Mouse (Mus musculus): ENCODE measurements at regions not wholly inside any gene's neighbourhood (a gene's known extent, or its start where the extent isn't known, plus 50 kb on each side); places are given as distances from the start of the nearest gene placed in this dataset.

DNA sequence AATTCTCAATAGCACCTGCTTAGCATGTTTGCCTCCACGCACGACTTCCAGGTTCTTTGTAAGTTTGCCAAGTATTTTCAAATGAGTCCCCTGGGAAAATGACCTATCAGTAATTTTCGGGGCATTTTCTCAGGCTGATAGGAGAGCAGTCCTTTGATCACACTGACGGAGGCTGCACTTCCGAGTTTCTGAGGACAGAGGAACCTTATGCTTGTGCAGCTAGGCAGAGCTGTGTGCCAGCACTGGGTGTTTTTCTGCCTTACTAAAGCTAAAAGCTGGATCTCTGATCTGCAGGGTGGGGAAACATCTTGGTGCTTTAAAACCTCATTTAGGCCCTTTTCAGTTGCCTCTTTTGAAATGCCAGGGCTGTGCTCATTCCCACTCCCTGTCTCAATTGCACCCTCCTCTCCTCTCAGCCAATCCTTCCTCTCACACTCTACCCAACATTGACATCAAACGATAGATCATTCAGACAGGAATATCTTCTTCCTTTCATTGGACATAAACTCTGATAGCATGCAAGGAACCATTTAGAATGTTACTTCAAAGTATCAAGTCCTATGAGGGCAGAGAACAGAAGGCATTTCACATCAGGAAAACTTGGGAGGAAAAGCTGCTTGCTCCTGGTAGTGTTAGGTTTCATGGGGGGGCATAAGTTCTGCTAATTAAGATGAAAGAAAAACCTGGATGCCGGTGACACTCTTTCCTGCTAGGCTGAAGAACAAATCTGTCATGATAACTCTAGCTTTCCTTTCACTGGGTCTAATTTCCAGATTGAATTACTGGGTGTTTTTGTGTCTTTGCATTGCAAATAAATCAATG is 95.3 kb downstream of the Lurap1l start:
- no peak for DNase-seq

DNA sequence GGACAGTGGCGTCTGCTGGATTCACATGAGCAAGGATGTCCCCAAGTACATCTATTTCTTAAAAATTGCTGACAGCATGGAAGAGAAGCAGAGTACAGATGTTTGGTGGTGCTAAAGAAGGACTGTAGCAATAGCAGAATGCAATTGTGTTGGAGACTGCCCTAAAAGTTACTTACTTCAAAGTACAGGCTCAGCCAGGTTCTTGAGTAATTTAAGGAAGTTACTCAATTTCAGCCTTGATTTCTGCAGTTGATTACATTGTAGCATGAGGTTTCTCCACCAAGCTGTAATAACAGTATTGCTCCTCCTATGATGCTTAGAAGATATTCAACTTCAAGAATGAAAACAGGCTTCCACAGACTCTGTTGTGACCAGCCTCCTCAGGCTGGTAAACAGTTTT is 96.1 kb downstream of the Lurap1l start:
- no peak for DNase-seq

DNA sequence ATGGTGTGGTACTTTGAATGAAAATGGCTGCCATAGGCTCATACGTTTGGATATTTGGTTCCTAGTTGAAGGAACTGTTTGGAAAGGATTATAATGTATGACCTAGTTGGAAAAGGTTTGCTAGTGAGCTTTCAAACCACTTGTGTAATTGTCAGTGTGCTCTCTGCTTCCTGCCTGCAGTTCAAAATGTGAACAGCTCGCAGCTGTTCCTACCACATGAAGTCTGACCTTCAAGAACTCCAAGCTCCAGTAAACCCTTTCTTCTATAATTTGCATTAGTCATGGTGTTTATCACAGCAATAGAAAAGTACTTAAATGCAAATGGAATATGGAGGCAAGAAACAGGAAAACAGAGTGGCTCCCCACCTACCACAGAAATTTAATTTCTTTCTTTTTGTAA is 111.4 kb downstream of the Lurap1l start:
- no peak for DNase-seq

DNA sequence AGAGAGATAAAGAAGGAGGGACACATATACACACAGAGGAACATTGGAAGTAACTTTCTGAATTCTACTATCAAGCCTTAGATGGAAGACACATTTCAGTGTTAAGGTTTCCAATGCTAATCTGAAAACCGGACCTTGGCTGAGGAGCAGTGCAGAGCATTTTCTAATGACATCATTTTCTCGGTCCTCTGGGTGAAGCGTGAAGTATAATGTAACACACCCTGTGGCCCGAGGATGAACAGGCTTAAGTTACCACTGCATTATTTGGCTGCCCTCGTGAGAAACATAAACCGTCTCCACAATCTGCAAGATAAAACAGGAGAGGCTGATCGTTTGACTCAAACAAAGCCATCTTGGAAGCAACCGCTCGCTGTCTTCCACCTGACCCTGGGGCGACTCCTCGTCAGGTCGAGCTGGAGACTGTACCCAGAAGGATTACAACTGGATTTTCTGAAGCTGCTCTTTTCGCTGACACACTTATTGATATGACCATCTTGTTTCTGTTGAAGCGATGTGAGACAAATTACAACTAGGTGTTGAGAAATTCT is 113.1 kb downstream of the Lurap1l start:
- DNase-seq = no peak

GRCm38 (mm10) chr4:81027558-81027957 is 117.1 kb downstream of the Lurap1l start:
- DNase-seq = no peak

- DNase-seq = no peak
Measured at GRCm38 (mm10) chr4:81030671-81031070, 120.2 kb downstream of the Lurap1l start.

DNA sequence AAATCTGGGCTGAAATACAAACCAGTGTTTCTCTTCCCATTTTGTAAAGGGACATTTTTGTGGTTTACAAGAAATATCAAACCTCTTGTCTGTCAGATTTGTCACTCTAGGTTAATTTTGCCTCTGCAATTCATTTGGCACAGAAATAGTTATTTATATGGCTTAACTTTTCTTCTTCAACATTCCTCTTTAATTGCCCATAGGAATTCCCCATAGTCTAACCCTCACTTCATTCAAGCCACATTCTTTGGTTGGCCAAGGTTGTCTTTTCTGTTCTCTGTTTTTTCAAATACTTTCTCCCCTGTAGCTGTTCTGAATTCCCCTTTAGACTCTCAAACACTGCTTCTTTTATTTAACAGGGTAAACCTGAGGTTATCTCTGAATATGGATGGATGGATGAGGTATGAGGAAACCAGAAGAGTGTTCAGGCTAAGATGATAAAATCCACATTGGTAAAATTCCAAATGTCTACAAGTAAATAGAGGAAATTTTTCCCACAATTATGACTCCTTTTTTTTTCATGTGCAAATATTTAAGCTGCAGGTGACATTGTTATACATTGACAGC is 127.0 kb downstream of the Lurap1l start:
- DNase-seq = no peak

GRCm38 (mm10) chr4:81058227-81058626 is 147.8 kb downstream of the Lurap1l start:
- DNase-seq = no peak

DNA sequence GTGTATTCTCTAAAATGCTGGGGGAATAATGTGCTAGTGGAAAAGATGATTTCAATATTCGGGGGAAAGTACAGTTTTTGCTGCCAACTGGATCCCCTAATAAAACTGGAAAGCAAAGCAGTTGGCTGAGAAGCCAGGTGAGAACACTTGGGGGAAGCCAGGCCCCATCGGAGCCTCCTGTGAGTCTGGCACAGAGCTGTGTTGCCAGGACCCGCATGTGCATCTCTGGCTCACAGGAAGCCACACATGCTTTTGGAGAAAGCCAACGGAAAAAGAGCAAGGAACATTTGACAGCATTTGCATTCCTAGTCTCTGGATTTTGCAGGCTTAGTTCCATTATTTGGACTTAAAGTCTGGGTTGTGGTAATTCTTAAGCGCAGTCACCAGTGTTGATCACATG is 148.4 kb downstream of the Lurap1l start:
- DNase-seq = no peak

DNA sequence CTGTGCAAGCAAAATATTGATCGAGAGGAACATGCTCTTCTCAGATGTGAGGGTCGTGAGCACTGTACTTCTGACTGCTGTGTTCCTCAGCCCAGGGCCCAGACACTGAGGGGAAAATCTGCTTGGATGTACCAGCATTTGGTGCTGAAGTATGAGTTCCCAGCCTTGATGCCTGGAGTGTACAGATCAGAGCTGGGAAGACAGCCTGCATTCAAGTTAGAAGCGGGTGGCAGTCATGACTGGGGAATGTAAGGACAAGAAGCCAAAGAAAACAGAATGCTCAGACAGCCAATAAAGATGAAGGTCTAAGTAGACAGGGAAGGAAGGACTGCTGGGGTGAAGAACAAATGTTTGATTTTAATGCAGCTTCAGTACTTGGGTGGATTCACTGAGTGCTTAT is 148.9 kb downstream of the Lurap1l start:
- no peak for DNase-seq

DNA sequence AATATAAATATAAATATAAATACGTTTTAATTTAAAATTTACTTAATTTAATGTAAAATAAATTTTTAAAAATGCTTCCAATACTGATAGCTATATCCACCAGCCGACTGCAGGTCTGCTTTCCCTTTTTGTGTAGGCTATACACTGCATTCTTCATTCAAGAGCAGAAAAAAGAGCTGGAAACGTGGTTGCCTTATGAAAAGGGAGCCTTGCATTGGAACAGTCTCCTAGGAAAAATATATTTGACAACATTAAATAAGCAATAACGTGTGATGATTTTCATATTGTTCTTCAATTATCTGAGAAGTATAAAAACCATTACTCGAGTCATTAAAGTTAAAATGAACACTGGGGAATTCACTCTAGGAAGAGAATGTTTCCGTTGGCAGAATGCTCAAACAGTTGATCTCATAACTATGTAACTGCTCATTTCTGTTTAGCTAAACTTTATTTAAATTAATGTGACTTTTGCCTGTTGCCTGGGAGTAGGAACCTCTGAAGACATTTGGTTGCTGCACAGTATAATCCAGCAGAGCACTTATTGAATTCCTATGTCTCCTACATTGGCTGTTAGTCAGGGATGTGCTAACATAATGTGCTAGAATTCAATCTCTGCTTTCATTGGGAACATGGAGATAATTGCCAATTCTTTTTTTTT is 172.0 kb downstream of the Lurap1l start:
- no peak for DNase-seq

DNA sequence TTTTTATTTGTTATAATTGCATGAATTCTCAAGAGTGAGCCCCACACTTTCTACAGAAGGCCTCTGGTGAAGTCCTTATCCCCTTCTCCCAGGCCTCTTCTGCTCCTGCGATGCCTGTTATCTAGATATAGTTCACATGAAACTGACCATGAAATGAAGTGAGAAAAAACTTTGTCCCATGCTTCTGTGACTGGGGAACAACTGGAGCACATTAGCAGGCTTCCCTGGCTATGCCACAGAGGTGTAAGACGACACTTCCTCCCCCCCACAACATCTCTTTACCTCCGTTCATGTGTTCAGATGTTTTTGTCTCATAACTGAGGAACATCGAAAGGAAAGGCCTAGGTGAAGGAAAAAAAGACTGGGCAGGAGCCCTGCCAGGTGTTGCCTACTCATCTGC is 174.7 kb downstream of the Lurap1l start:
- DNase-seq = no peak

- DNase-seq = no peak
Measured at GRCm38 (mm10) chr4:81096581-81096980, 186.1 kb downstream of the Lurap1l start.

DNA sequence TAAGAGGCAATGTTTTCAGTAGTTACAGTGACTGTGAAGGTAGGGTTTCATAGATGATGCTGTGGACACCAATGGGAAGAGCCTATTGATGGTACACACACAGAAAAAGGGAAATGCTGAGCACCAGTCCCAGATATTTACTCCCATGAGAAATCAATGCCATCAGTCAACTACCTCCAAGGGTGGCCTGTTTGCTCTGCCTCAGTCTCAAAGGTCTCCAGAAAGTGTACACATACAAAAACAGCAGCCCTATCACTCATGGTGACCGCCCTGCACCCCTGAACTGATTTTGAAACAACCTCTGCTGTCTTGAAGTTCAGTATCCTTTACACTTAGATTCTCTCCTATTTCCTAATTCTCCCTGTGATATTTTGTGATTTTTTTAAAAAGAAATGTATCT is 187.2 kb downstream of the Lurap1l start:
- no peak for DNase-seq

- DNase-seq = no peak
Measured at GRCm38 (mm10) chr4:81101049-81101448, 190.6 kb downstream of the Lurap1l start.

DNA sequence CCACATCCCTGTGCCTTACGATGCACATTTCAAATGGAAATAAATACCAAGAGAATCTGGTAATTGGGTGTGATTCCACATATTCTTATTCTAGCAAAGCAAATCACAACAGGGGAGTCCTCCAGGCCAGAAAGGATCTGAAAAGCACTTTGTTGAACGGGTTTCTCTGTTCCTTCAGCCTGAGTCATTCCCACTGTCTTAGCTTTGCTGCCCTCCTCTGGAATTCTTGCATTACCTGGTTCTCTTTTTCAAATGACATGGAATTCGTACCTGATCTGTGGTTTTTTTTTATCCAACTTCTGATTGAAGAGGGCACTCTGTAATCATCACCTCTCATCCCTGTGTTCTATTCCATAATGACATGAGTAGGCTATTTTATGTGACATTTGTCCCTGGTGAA is 200.9 kb downstream of the Lurap1l start:
- no peak for DNase-seq

- DNase-seq = no peak
Measured at GRCm38 (mm10) chr4:81116411-81116810, 206.0 kb downstream of the Lurap1l start.

DNA sequence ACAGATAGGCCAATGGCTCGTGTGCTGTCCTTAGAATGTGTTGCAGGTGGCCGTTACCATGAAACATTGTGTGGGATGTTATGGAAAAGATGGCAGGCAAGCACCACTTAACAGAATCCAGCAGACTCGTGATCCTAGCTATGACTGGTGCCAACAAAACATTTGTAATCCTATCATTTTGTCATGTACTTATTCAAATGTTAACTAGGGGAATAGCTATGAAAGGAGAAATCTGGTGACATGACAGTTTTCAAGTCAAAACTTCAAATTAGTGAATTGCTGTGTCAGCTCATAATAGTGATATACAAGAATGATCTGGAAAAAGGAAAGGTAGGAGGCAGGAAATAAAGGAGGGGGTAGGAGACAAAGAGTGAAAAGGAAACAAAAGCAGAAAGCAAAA is 213.7 kb downstream of the Lurap1l start:
- no peak for DNase-seq

GRCm38 (mm10) chr4:81129874-81130273 is 219.4 kb downstream of the Lurap1l start:
- DNase-seq = no peak

- DNase-seq = no peak
Measured at GRCm38 (mm10) chr4:81173111-81173510, 262.7 kb downstream of the Lurap1l start.

DNA sequence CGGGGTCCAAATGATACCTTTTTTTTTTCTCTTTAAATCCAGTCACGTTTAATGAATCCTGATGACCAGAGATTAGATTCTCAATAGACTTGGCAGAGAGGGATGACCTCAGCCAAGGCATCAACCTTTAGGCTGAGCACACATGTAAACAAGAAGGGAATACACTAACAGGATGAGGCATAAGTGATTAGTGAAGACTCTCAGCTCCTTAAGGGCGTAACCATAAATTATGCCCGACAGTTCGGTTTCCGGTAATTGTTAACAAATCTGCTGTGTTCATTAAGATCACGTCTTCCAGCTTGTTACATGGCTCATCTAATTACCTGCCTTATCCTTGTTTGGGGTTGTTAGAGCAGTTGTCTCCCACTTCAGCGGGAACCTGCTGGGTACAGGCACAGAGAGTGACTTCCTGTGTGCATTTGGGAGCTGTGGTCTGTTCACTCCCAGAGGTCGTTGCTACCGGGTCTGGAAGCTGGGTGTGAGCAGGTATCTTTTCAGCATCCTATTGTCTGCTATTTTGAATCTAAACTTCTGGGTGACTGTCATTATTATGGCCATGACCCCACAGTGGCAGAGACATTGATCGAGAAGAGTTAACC is 265.1 kb downstream of the Mpdz start:
- no peak for DNase-seq

- DNase-seq = no peak
Measured at GRCm38 (mm10) chr4:81178047-81178781, 264.4 kb downstream of the Mpdz start.

GRCm38 (mm10) chr4:81178782-81179135 is 263.9 kb downstream of the Mpdz start:
- DNase-seq = peak; percentile 88

Data from right cerebral cortex, postnatal 25 days (tissue).